Mouse (Mus musculus): ENCODE measurements around the gene Igf1r. TPM values are rescaled to one million over a fixed set of nuclear protein-coding genes. Genes with fewer than 3 reads are reported as not detected.

Igf1r gene
- polyA plus RNA-seq, 1 experiment from 2014 or later, result 19.6 TPM

DNA sequence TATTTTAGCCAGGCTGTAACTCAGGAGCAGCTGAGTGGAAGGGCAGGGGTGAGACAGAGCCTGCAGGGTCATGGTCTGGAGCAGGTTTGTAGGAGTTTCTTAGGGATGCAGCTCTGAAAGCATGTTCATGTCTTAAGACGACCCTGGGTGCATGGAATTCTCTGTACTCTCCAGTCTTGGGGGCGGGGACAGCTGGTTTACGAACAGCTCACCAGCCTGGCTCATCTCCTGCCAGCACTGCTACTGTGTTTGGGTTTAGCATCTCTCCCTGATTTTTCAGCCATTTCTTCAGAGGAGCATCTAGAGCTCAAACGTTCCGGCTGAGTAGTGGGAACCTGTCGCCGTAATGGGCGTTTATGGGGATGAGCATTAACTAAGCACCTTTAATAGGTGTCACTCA lies 137.9 kb downstream of the Igf1r start:
- H3K4me1 ChIP-seq, result peaks cover 53% of the 10 kb centered on the region
- no peaks in the 10 kb centered on the region for H3K27me3 ChIP-seq
- no peak for ATAC-seq (ENCODE audit: borderline replicate concordance, extremely low read depth, low FRiP score, low TSS enrichment)
- no peak overlapping the region for H3K9ac ChIP-seq
- no peak overlapping the region for H3K27ac ChIP-seq
- 72% methylated on average over 8 of the region's 8 CpGs for WGBS
- no peak overlapping the region for H3K4me2 ChIP-seq
- H3K36me3 ChIP-seq, result no peaks in the 10 kb centered on the region
- H3K4me3 ChIP-seq, result no peak overlapping the region
- no peaks in the 10 kb centered on the region for H3K9me3 ChIP-seq

DNA sequence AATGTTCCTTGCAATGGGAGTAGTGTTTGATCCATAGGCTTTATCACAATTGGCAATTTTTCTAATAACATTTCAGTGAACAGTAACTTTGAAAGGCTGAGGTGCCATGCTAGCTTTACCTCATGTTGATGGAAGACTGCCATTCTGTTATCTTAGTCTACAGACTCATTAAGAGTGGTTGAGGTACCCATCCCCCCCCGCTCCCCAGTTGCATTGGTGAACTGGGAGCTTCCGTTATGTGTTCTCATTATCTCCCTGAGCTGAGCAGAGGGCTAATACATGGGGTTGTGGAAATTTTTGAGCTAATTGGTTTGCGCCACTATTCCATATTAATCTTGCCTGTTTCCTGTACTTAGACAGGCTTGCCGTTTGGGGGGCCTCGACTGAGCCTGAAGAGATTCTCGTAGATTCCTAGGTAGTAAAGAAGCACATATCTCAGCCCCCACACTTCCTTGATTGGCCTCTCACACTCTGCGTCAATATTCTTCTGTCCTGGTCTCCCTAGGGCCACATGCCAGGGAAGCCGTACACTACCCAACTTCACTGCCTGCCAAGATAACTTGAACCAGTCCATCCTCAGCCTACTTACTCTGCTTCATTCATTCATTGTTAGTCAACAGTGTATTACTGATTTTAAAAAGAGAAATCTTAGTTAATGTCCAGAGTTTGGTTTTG lies 139.8 kb downstream of the Igf1r start:
- ATAC-seq (ENCODE audit: borderline replicate concordance, extremely low read depth, low FRiP score, low TSS enrichment), result no peak
- peaks cover 35% of the 10 kb centered on the region for H3K4me1 ChIP-seq
- no peak overlapping the region for H3K4me3 ChIP-seq
- no peak overlapping the region for H3K27ac ChIP-seq
- 51% methylated on average over 8 of the region's 8 CpGs for WGBS
- H3K9ac ChIP-seq, result no peak overlapping the region
- H3K36me3 ChIP-seq, result no peaks in the 10 kb centered on the region
- no peak overlapping the region for H3K4me2 ChIP-seq
- H3K27me3 ChIP-seq, result no peaks in the 10 kb centered on the region
- H3K9me3 ChIP-seq, result no peaks in the 10 kb centered on the region

DNA sequence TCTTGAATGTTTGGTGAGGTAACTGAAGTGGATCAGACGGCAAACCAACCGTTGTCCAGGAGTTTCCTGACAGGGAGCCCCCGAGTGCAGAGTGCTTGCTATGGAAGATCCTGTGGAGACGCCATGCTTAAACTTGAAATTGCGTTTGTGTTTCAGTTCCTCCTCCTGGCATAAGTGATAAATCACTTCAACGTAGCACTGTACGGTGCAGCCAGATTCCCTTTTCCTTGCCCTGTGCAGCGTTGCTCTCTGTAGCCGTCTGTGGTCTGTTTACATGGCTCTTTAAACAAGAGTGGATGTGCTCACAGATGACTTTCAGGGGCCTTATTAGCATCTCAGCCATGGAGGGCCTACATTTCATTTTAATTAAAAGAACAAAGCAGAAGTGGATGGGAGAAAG lies 141.2 kb downstream of the Igf1r start:
- Histone ChIP-seq H3K4me3 (no peak overlapping the region), H3K9ac (no peak overlapping the region), H3K4me1 (peaks cover 27% of the 10 kb centered on the region), H3K9me3 (no peaks in the 10 kb centered on the region), H3K4me2 (no peak overlapping the region), H3K27ac (0 out of 2 replicates have a peak overlapping the region, but pooled peaks have one; percentile 21), H3K36me3 (no peaks in the 10 kb centered on the region), H3K27me3 (no peaks in the 10 kb centered on the region)
- WGBS, result 22% methylated on average over 9 of the region's 9 CpGs
- ATAC-seq (ENCODE audit: borderline replicate concordance, extremely low read depth, low FRiP score, low TSS enrichment), result no peak

DNA sequence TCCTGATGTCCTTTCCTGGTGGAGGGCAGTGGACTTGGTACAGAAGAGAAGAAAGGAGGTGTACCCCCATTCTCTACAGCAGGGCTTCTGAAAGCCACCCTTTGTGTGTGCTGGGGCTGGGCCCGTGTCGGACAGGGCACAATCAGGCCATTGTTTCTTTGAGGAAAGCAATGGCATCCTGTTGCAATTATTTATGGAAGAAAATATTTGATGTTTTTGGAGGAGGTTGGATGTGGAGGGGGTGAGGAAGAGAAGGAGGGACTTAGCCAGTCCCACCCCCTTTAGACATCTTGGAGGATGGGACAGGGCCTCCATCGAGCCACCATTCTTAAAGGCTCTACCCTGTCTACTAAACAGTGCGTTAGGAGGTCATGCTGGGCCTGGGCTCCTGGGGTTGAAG lies 142.9 kb downstream of the Igf1r start:
- ATAC-seq (ENCODE audit: borderline replicate concordance, extremely low read depth, low FRiP score, low TSS enrichment), result peak; percentile 21; the same call in 1 of the 2 replicates

DNA sequence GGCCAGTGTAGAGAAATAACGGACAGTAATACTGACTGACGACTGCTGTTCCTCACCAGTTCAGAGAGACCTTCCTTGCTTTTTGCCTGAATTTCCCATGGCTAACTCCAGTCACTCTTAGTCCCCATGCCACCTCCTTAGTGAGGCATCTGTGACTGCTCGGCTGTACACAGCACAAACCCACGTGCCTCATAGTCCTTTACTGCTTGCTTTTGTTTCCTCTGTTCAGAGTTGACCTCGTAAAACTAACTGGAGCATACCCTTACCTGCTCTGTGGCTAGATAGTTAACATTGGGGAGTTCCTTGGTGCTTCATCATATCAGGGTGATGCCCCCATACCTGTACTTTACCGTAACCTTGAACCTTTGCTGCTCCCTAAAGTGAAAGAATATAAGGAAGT lies 143.8 kb downstream of the Igf1r start:
- Histone ChIP-seq H3K27me3 (no peaks in the 10 kb centered on the region), H3K4me1 (peaks cover 46% of the 10 kb centered on the region), H3K27ac (no peak overlapping the region), H3K9me3 (no peaks in the 10 kb centered on the region), H3K4me2 (no peak overlapping the region), H3K36me3 (no peaks in the 10 kb centered on the region), H3K9ac (no peak overlapping the region), H3K4me3 (no peak overlapping the region)
- ATAC-seq (ENCODE audit: borderline replicate concordance, extremely low read depth, low FRiP score, low TSS enrichment), result no peak
- 77% methylated on average over 6 of the region's 6 CpGs for WGBS

More for the DNA sequence above, 142.9 kb downstream of the Igf1r start:
- H3K9me3 ChIP-seq, result no peaks in the 10 kb centered on the region
- WGBS, result 74% methylated on average over 4 of the region's 4 CpGs
- peaks cover 38% of the 10 kb centered on the region for H3K4me1 ChIP-seq
- no peak overlapping the region for H3K4me2 ChIP-seq
- H3K9ac ChIP-seq, result no peak overlapping the region
- no peak overlapping the region for H3K4me3 ChIP-seq
- H3K27me3 ChIP-seq, result no peaks in the 10 kb centered on the region
- no peak overlapping the region for H3K27ac ChIP-seq
- no peaks in the 10 kb centered on the region for H3K36me3 ChIP-seq

DNA sequence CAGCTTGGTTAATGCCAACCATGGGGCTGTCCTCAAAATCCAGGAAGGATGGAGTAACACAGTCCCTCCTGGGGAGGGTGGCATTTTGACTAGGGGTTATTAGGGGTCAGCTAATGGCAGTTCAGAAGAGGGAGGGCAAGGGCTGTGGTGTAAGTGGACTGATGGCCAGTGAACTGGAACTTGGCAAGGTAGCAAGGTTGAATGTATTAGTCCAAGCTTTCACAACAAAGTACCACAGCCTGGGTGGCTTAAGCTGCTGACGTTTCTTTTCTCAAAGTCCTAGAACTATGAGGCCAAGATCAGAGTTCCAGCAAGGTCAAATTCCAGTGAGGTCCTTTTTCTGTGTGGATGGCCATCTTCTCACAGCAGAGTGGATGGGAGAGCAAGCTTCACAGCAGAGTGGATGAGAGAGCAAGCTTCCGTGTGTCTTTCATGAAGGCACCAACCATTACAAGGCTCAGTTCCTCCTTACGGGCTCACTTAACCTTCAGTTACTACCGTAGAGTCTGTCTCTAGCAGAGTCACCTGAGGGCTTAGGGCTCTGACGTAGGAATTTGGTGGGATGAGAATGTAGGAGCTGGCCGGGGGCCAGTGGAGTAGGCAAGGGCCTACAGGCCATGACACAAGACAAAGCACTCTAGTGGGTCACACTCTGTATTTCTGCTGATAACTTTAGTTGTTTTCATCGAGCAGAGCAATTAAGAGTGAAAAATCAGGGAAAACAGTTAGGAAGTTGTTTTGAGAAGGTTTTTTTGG lies 144.6 kb downstream of the Igf1r start:
- Histone ChIP-seq H3K9me3 (no peaks in the 10 kb centered on the region), H3K4me3 (no peak overlapping the region), H3K4me1 (peaks cover 49% of the 10 kb centered on the region), H3K27me3 (no peaks in the 10 kb centered on the region), H3K27ac (no peak overlapping the region), H3K9ac (no peak overlapping the region), H3K4me2 (no peak overlapping the region), H3K36me3 (no peaks in the 10 kb centered on the region)
- ATAC-seq (ENCODE audit: borderline replicate concordance, extremely low read depth, low FRiP score, low TSS enrichment), result no peak
- 81% methylated on average over 7 of the region's 7 CpGs for WGBS

DNA sequence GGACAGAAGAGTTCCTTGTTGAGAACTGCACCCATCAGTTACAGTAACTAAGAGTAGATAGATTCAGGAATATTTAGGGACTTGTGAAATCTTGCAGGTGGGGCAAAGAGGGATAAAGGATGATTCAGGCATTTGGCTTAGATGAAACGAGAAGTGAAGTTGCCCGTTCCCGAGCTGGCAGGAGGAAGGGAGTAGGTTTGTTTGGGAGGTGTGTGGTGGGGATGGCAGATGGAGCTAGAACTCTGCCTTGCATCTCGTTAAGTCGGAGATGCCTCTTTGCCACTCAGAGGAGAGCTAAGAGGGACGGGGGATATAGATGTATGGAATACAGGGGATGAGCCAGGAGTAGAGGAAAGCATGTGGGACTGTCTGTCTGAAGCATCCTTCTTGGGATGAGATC lies 145.5 kb downstream of the Igf1r start:
- Histone ChIP-seq H3K9me3 (no peaks in the 10 kb centered on the region), H3K4me3 (no peak overlapping the region), H3K9ac (no peak overlapping the region), H3K4me1 (peaks cover 53% of the 10 kb centered on the region), H3K4me2 (no peak overlapping the region), H3K36me3 (no peaks in the 10 kb centered on the region), H3K27ac (no peak overlapping the region), H3K27me3 (no peaks in the 10 kb centered on the region)
- ATAC-seq (ENCODE audit: borderline replicate concordance, extremely low read depth, low FRiP score, low TSS enrichment), result no peak
- 92% methylated on average over 6 of the region's 6 CpGs for WGBS

DNA sequence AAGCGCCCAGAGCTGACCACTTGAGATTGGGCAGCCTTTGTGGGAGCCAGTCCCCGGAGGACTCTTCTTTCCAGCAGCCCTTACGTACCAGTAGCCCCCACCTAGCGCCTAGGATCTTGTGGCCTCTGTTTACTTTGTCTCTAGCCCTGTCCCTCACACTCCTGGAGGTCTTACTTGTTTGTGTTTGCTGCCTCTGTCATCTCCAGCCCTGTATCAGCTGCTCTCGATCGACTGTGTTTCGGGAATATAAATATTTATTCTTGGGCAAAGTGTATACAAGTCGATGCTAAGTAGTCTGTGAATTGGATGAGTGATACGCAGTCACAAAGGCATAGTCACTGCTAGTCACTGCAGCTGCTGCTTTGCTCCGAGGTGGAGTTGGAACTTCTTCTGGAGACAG lies 147.8 kb downstream of the Igf1r start:
- WGBS, result 19% methylated on average over 10 of the region's 10 CpGs
- H3K27ac ChIP-seq, result 0 out of 2 replicates have a peak overlapping the region, but pooled peaks have one; percentile 21
- no peak overlapping the region; the same call in 1 of the 2 replicates for H3K4me2 ChIP-seq
- H3K4me1 ChIP-seq, result peaks cover 45% of the 10 kb centered on the region
- H3K36me3 ChIP-seq, result no peaks in the 10 kb centered on the region
- no peak overlapping the region for H3K9ac ChIP-seq
- H3K9me3 ChIP-seq, result no peaks in the 10 kb centered on the region
- ATAC-seq (ENCODE audit: borderline replicate concordance, extremely low read depth, low FRiP score, low TSS enrichment), result peak; percentile 80
- H3K4me3 ChIP-seq, result no peak overlapping the region
- no peaks in the 10 kb centered on the region for H3K27me3 ChIP-seq

DNA sequence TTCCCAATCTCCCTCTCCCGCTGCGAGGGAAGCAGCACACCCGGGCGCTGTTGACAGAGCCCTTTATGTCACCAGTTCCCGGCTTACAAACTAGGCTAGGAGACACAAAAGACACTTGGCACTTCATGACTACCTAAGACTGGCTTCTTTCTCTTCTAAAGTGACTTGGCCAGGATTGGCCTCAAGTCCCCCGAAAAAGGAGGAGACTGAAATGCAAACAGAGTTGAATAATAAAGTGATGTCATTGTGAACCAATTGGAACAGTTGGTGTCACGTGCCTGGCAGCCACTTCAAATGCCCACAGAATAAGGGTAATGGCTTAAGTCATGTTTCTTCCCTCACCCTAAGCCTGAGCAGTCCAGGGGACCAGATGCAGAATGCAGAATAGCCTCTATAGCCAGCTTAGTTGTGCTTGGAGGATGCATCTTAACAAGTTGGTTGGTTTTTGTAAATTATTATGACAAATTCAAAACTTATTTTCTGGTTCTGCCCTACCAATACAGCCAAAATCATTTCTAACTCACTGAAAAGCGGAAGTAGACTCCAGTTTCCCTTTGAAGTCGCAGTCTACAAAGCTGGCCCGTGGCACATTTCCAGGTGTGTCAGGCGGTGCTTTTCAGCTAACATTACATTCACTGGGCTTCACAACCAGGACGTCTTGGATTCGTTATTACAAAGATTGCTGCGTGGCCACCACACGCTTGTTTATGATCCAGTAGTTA lies 150.0 kb downstream of the Igf1r start:
- H3K4me3 ChIP-seq, result no peak overlapping the region
- H3K36me3 ChIP-seq, result no peaks in the 10 kb centered on the region
- H3K9me3 ChIP-seq, result no peaks in the 10 kb centered on the region
- no peak for ATAC-seq (ENCODE audit: borderline replicate concordance, extremely low read depth, low FRiP score, low TSS enrichment)
- H3K4me2 ChIP-seq, result no peak overlapping the region
- H3K9ac ChIP-seq, result no peak overlapping the region
- H3K4me1 ChIP-seq, result peaks cover 44% of the 10 kb centered on the region
- 34% methylated on average over 15 of the region's 15 CpGs for WGBS
- H3K27ac ChIP-seq, result peak overlapping the region; percentile 29
- no peaks in the 10 kb centered on the region for H3K27me3 ChIP-seq

DNA sequence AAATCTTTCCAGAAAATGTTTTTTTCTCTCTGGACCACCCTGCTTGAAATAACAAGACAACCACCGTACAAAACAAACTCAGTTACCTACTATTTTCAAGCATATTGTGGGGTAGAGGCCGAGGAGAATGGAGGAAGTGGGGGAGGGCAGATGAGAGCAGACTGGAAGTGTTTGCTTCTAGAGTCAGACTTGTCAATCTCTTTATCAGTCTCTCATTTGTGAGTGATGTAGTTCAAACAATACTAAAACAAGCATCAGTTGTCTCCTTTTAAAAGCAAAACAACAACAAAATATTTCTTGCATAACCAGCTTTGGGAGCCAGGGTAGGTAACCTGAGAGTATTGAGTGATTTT lies 150.5 kb downstream of the Igf1r start:
- H3K27ac ChIP-seq, result peak overlapping the region; percentile 29
- H3K4me1 ChIP-seq, result peaks cover 44% of the 10 kb centered on the region
- H3K27me3 ChIP-seq, result no peaks in the 10 kb centered on the region
- no peak overlapping the region for H3K4me2 ChIP-seq
- no peak overlapping the region for H3K9ac ChIP-seq
- ATAC-seq (ENCODE audit: borderline replicate concordance, extremely low read depth, low FRiP score, low TSS enrichment), result no peak
- H3K9me3 ChIP-seq, result no peaks in the 10 kb centered on the region
- WGBS, result 8% methylated on average over 2 of the region's 2 CpGs
- no peak overlapping the region for H3K4me3 ChIP-seq
- H3K36me3 ChIP-seq, result no peaks in the 10 kb centered on the region

DNA sequence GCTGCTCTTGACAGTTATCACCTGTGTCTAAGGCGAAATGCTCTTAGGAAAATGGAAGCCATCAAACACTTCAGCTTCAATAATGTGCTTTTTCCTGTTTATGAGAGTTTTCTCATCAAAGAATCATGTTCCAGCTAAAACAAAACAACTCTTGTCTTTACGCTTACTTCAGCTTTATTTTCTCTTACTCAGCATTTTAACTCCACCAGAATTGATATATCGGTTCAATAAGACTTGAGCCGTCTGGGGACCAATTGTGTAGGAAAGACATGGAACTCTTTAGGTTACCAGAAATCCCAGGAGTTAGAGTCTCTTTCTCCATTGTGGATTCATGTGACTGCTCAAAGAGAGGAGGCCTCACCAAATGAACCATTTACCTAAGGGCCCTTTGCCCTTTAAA lies 158.9 kb downstream of the Igf1r start:
- Histone ChIP-seq H3K9me3 (no peaks in the 10 kb centered on the region), H3K36me3 (no peaks in the 10 kb centered on the region), H3K27me3 (no peaks in the 10 kb centered on the region), H3K27ac (no peak overlapping the region), H3K4me3 (no peak overlapping the region), H3K9ac (no peak overlapping the region), H3K4me2 (no peak overlapping the region), H3K4me1 (peaks cover 31% of the 10 kb centered on the region)
- 86% methylated on average over 4 of the region's 4 CpGs for WGBS
- no peak for ATAC-seq (ENCODE audit: borderline replicate concordance, extremely low read depth, low FRiP score, low TSS enrichment)

DNA sequence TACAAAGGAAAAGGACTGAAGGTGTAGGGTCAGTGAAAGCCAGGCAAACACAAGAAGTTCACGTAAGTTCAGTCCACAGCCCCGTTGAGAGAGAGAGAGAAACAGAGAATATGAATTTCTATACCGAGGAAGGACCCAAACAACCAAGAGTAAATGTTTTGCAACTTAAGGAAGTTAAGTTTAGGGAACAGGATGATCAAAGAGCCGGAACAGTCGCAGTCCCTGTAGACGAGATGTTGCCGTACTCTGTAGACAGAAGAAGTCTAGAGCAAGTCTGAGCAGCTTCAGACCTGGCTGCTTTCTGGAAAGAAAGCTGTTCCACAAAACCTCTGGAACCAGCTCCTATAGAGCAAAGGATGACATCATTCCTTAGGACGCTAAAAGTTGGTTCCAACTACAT lies 160.0 kb downstream of the Igf1r start:
- H3K4me3 ChIP-seq, result no peak overlapping the region
- no peak overlapping the region for H3K4me2 ChIP-seq
- no peak overlapping the region for H3K9ac ChIP-seq
- 43% methylated on average over 8 of the region's 8 CpGs for WGBS
- no peaks in the 10 kb centered on the region for H3K27me3 ChIP-seq
- H3K27ac ChIP-seq, result no peak overlapping the region
- peaks cover 31% of the 10 kb centered on the region for H3K4me1 ChIP-seq
- no peaks in the 10 kb centered on the region for H3K36me3 ChIP-seq
- no peaks in the 10 kb centered on the region for H3K9me3 ChIP-seq
- no peak for ATAC-seq (ENCODE audit: borderline replicate concordance, extremely low read depth, low FRiP score, low TSS enrichment)
